Mouse (Mus musculus): ENCODE data around the gene Asgr1.
A peak's percentile ranks its signal among the peaks of the same experiment; 100 is the strongest.
"Not testable (repeated sequence)": the region's sequence is repeated elsewhere in the genome, so short reads cannot be mapped to it uniquely, and the experiment has no call there.

Asgr1 gene

GRCm38 (mm10) chr11:70068245-70068644 is 14.4 kb downstream of the Asgr1 start:
- DNase-seq (ENCODE audit: low read depth, low spot score), result no peak

GRCm38 (mm10) chr11:70070057-70070456 is 16.2 kb downstream of the Asgr1 start:
- no peak for DNase-seq (ENCODE audit: low read depth, low spot score)

GRCm38 (mm10) chr11:70070603-70071002 is 16.7 kb downstream of the Asgr1 start:
- DNase-seq (ENCODE audit: low read depth, low spot score), result not testable (repeated sequence)

GRCm38 (mm10) chr11:70074379-70075071 is 20.6 kb downstream of the Asgr1 start:
- DNase-seq (ENCODE audit: low read depth, low spot score), result peak; percentile 94

GRCm38 (mm10) chr11:70075581-70075980 is 21.7 kb downstream of the Asgr1 start:
- DNase-seq (ENCODE audit: low read depth, low spot score), result peak; percentile 76

- no peak for DNase-seq (ENCODE audit: low read depth, low spot score)
Measured at GRCm38 (mm10) chr11:70077441-70077840, 23.6 kb downstream of the Asgr1 start.

GRCm38 (mm10) chr11:70079175-70079574 is 25.3 kb downstream of the Asgr1 start:
- DNase-seq (ENCODE audit: low read depth, low spot score), result no peak

- no peak for DNase-seq (ENCODE audit: low read depth, low spot score)
Measured at GRCm38 (mm10) chr11:70079928-70080327, 26.0 kb downstream of the Asgr1 start.

GRCm38 (mm10) chr11:70080803-70081590 is 27.1 kb downstream of the Asgr1 start:
- DNase-seq (ENCODE audit: low read depth, low spot score), result no peak

GRCm38 (mm10) chr11:70084563-70084962 is 30.7 kb downstream of the Asgr1 start:
- no peak for DNase-seq (ENCODE audit: low read depth, low spot score)

- no peak for DNase-seq (ENCODE audit: low read depth, low spot score)
Measured at GRCm38 (mm10) chr11:70091986-70092783, 38.3 kb downstream of the Asgr1 start, which contains the start of gene Asgr2. Gene Asgr2, plus strand, starts transcription at chr11:70092644.

- no peak for DNase-seq (ENCODE audit: low read depth, low spot score)
Measured at GRCm38 (mm10) chr11:70097396-70097795, 43.5 kb downstream of the Asgr1 start.

- no peak for DNase-seq (ENCODE audit: low read depth, low spot score)
Measured at GRCm38 (mm10) chr11:70099102-70099501, 45.2 kb downstream of the Asgr1 start.

- DNase-seq (ENCODE audit: low read depth, low spot score), result no peak
Measured at GRCm38 (mm10) chr11:70099809-70100208, 45.9 kb downstream of the Asgr1 start.

- no peak for DNase-seq (ENCODE audit: low read depth, low spot score)
Measured at GRCm38 (mm10) chr11:70103701-70104315, 49.9 kb downstream of the Asgr1 start.

- no peak for DNase-seq (ENCODE audit: low read depth, low spot score)
Measured at GRCm38 (mm10) chr11:70107085-70107484, 53.2 kb downstream of the Asgr1 start.

Data from 3T3-L1 (cell line).